In genomic region chr17:84747212-84747611, GRCm38 (mm10) we compare ENCODE assay signal across 12 mouse cellular contexts. TPM values are rescaled to one million over a fixed set of nuclear protein-coding genes. Genes with fewer than 3 reads are reported as not detected.
A peak's percentile ranks its signal among the peaks of the same experiment; 100 is the strongest.
DNase-seq lines count a peak whose midpoint lies in the region; ATAC-seq and TF ChIP-seq lines count a peak whose summit lies in the region.
"Had no signal": no experiment of that assay in that cellular context is flagged by ENCODE, and none has a peak within 500 bp of the region (broad histone marks: within the 10 kb centered on the region; RNA-seq: fewer than 3 reads in every experiment).

No protein-coding gene starts in this region.

- no peak for TF ChIP-seq POLR2A in small intestine, adult 2 months (IDR thresholded peaks at IDR 0.05; ENCODE audit: low read depth, low read length)

- whole genome bisulfite sequencing in hindbrain, embryonic 15.5 days: 47% methylated on average over 6 of the region's 6 CpGs
- 89% methylated on average over 6 of the region's 6 CpGs for WGBS in hindbrain, embryonic 11.5 days
- 67% methylated on average over 6 of the region's 6 CpGs for WGBS in neural tube, embryonic 14.5 days
- WGBS in intestine, embryonic 16.5 days: 71% methylated on average over 6 of the region's 6 CpGs
- 48% methylated on average over 6 of the region's 6 CpGs for WGBS in small intestine, adult 2 months

- no peak for DNase-seq in hindbrain, embryonic 11.5 days (ENCODE audit: low spot score)
- DNase-seq in neural tube, embryonic 10.5 days (ENCODE audit: extremely low spot score, low spot score): no peak
- DNase-seq in adipocyte (ENCODE audit: low spot score): no peak
- DNase-seq: gastrocnemius, adult 2 months; kidney, adult 9 months; lung, adult 2 months; thymus, postnatal 14 days had no signal

- no peak for TF ChIP-seq CTCF in small intestine, adult 2 months (IDR thresholded peaks at IDR 0.05; ENCODE audit: extremely low read depth, insufficient read length, insufficient replicate concordance, low read depth, low read length)

- H3K4me1 ChIP-seq in hindbrain, embryonic 15.5 days (replicated peaks): peaks cover 32% of the 10 kb centered on the region
- peaks cover 5% of the 10 kb centered on the region for H3K4me1 ChIP-seq in hindbrain, embryonic 11.5 days (replicated peaks; ENCODE audit: control insufficient read depth, insufficient read depth, low read length)
- peaks cover 21% of the 10 kb centered on the region for H3K4me1 ChIP-seq in neural tube, embryonic 14.5 days (ENCODE audit: control insufficient read depth, insufficient read depth, low read length)
- peaks cover 3% of the 10 kb centered on the region; the same call in 1 of the 2 replicates for H3K4me1 ChIP-seq in intestine, embryonic 16.5 days (ENCODE audit: control insufficient read depth, insufficient read depth, low read length)
- peaks cover 15% of the 10 kb centered on the region for H3K4me1 ChIP-seq in small intestine, adult 2 months (ENCODE audit: control insufficient read depth, insufficient read depth, insufficient read length, low read length)

- H3K27me3 ChIP-seq in hindbrain, embryonic 15.5 days: no peaks in the 10 kb centered on the region
- no peaks in the 10 kb centered on the region for H3K27me3 ChIP-seq in hindbrain, embryonic 11.5 days (ENCODE audit: control insufficient read depth, insufficient read depth, low read length)
- H3K27me3 ChIP-seq in neural tube, embryonic 14.5 days (ENCODE audit: control insufficient read depth, insufficient read depth, low read length): no peaks in the 10 kb centered on the region
- no peaks in the 10 kb centered on the region for H3K27me3 ChIP-seq in intestine, embryonic 16.5 days (replicated peaks; ENCODE audit: control insufficient read depth, insufficient read depth, low read length)
- H3K27me3 ChIP-seq in small intestine, adult 2 months (ENCODE audit: control insufficient read depth, insufficient read depth, low read length): no peaks in the 10 kb centered on the region
- H3K27me3 ChIP-seq: CH12.LX had no signal

- no peaks in the 10 kb centered on the region for H3K9me3 ChIP-seq in hindbrain, embryonic 15.5 days
- no peaks in the 10 kb centered on the region for H3K9me3 ChIP-seq in hindbrain, embryonic 11.5 days (ENCODE audit: control insufficient read depth, low read length)
- no peaks in the 10 kb centered on the region for H3K9me3 ChIP-seq in neural tube, embryonic 14.5 days (ENCODE audit: control insufficient read depth, low read length)
- H3K9me3 ChIP-seq in intestine, embryonic 16.5 days (ENCODE audit: control insufficient read depth, low read length): no peaks in the 10 kb centered on the region

- H3K4me3 ChIP-seq in hindbrain, embryonic 15.5 days: no peak overlapping the region
- H3K4me3 ChIP-seq in hindbrain, embryonic 11.5 days (ENCODE audit: low read depth, low read length): no peak overlapping the region
- H3K4me3 ChIP-seq in neural tube, embryonic 14.5 days (ENCODE audit: low read depth, low read length): no peak overlapping the region
- no peak overlapping the region for H3K4me3 ChIP-seq in intestine, embryonic 16.5 days (ENCODE audit: low read length)
- no peak overlapping the region for H3K4me3 ChIP-seq in small intestine, adult 2 months (ENCODE audit: low read depth, low read length)
- H3K4me3 ChIP-seq: gastrocnemius, adult 2 months had no signal

- no peak overlapping the region for H3K9ac ChIP-seq in hindbrain, embryonic 15.5 days
- no peak overlapping the region for H3K9ac ChIP-seq in hindbrain, embryonic 11.5 days (ENCODE audit: low read depth, low read length)
- no peak overlapping the region for H3K9ac ChIP-seq in neural tube, embryonic 14.5 days (replicated peaks; ENCODE audit: low read depth, low read length)
- H3K9ac ChIP-seq in intestine, embryonic 16.5 days (ENCODE audit: low read depth, low read length): no peak overlapping the region

- peaks cover 14% of the 10 kb centered on the region; the same call in 1 of the 2 replicates for H3K36me3 ChIP-seq in hindbrain, embryonic 15.5 days
- H3K36me3 ChIP-seq in hindbrain, embryonic 11.5 days (ENCODE audit: control insufficient read depth, insufficient read depth, low read length): no peaks in the 10 kb centered on the region
- H3K36me3 ChIP-seq in neural tube, embryonic 14.5 days (ENCODE audit: control insufficient read depth, insufficient read depth, low read length): 0 out of 2 replicates have a peak, but pooled peaks cover 4% of the 10 kb centered on the region
- H3K36me3 ChIP-seq in intestine, embryonic 16.5 days (ENCODE audit: control insufficient read depth, insufficient read depth, low read length): peaks cover 3% of the 10 kb centered on the region; the same call in 1 of the 2 replicates
- H3K36me3 ChIP-seq in small intestine, adult 2 months (ENCODE audit: control insufficient read depth, insufficient read depth, low read length): peaks cover 18% of the 10 kb centered on the region

- no peak overlapping the region for H3K4me2 ChIP-seq in hindbrain, embryonic 15.5 days
- no peak overlapping the region for H3K4me2 ChIP-seq in hindbrain, embryonic 11.5 days (replicated peaks; ENCODE audit: low read depth, low read length)
- H3K4me2 ChIP-seq in neural tube, embryonic 14.5 days (ENCODE audit: low read depth, low read length): no peak overlapping the region
- H3K4me2 ChIP-seq in intestine, embryonic 16.5 days (ENCODE audit: low read depth, low read length): no peak overlapping the region

- peak overlapping the region; percentile 48; the same call in 1 of the 2 replicates for H3K27ac ChIP-seq in hindbrain, embryonic 15.5 days (replicated peaks)
- no peak overlapping the region for H3K27ac ChIP-seq in hindbrain, embryonic 11.5 days (ENCODE audit: low read depth, low read length)
- H3K27ac ChIP-seq in neural tube, embryonic 14.5 days (ENCODE audit: low read depth, low read length): no peak overlapping the region
- 0 out of 2 replicates have a peak overlapping the region, but pooled peaks have one; percentile 34 for H3K27ac ChIP-seq in intestine, embryonic 16.5 days (ENCODE audit: low read length)
- H3K27ac ChIP-seq in small intestine, adult 2 months (ENCODE audit: insufficient read depth, low read depth, low read length): peak overlapping the region; percentile 28
- H3K27ac ChIP-seq: gastrocnemius, adult 2 months had no signal

- peak; percentile 60; the same call in 1 of the 2 replicates for ATAC-seq in hindbrain, embryonic 15.5 days (ENCODE audit: low FRiP score, low read depth)
- ATAC-seq in hindbrain, embryonic 11.5 days (ENCODE audit: low FRiP score): no peak
- ATAC-seq in neural tube, embryonic 14.5 days (ENCODE audit: low read depth): peak; percentile 20; the same call in 1 of the 2 replicates
- no peak for ATAC-seq in intestine, embryonic 16.5 days

RNA-seq across cellular contexts. Expression of gene Lrpprc, which starts 43.4 kb away (rescaled TPM):
- polyA plus RNA-seq in hindbrain, embryonic 15.5 days (2015; fragmentation: Nextera tagmentation; extraction: Ambion mirVana): 46.3 and 47.0 TPM in 2 replicates
- polyA plus RNA-seq in hindbrain, embryonic 11.5 days (2014; fragmentation: Nextera tagmentation; extraction: Ambion mirVana): 50.8 and 53.2 TPM in 2 replicates
- polyA plus RNA-seq in neural tube, embryonic 14.5 days (2014; fragmentation: Nextera tagmentation; extraction: Ambion mirVana): 53.1 and 60.2 TPM in 2 replicates
- polyA plus RNA-seq in intestine, embryonic 16.5 days (2015; fragmentation: Nextera tagmentation; extraction: Ambion mirVana): 54.5 and 55.6 TPM in 2 replicates
- 2.7 and 4.7 TPM in 2 replicates for polyA plus RNA-seq in small intestine, adult 2 months (2012; rRNA removed)

Comparison
In these comparisons a context has a peak if more than half of its experiments do, and no peak if none do; other contexts are left out.
1. ATAC-seq: peak in hindbrain, embryonic 15.5 days (single experiment) and neural tube, embryonic 14.5 days (single experiment); none in hindbrain, embryonic 11.5 days (single experiment) and intestine, embryonic 16.5 days (single experiment).
2. H3K27ac ChIP-seq: peak in hindbrain, embryonic 15.5 days (single experiment), intestine, embryonic 16.5 days (single experiment) and small intestine, adult 2 months (single experiment); none in hindbrain, embryonic 11.5 days (single experiment) and neural tube, embryonic 14.5 days (single experiment).